Mouse (Mus musculus) liver, embryonic 13.5 days (tissue): ENCODE data around the gene Tmem119. TPM values are rescaled to one million over a fixed set of nuclear protein-coding genes. Genes with fewer than 3 reads are reported as not detected.

Experiments
- ATAC-seq: fragments of 200-750 bp; cut with Nextera tagmentation; 2 replicates; pipeline ENCODE4 v1.8.0; 2017; ENCODE audit warnings: low read depth, mild to moderate bottlenecking, moderate number of reproducible peaks, moderate library complexity
- DNase-seq: peaks from one replicate; pipeline ENCODE4 v3.0.0; 2022
- H3K27ac ChIP-seq: fragments of 300-500 bp; sonication (generic); 2 replicates; pipeline ENCODE4 v1.5.1; 2015; ENCODE audit warnings: moderate library complexity, mild to moderate bottlenecking, inconsistent platforms
- H3K27me3 ChIP-seq: fragments of 300-500 bp; sonication (generic); 2 replicates; pipeline ENCODE4 v1.6.1; 2015; ENCODE audit warnings: mild to moderate bottlenecking, inconsistent platforms
- H3K36me3 ChIP-seq: fragments of 300-500 bp; sonication (generic); 2 replicates; pipeline ENCODE4 v1.6.1; 2015; ENCODE audit warnings: mild to moderate bottlenecking, inconsistent platforms
- H3K4me1 ChIP-seq: fragments of 300-500 bp; sonication (generic); replicated peaks from 2 replicates; pipeline ENCODE4 v1.6.1; 2015; ENCODE audit warnings: inconsistent platforms
- H3K4me2 ChIP-seq: fragments of 300-500 bp; sonication (generic); 2 replicates; pipeline ENCODE4 v1.6.1; 2015; ENCODE audit warnings: inconsistent platforms, mild to moderate bottlenecking, moderate library complexity
- H3K4me3 ChIP-seq: fragments of 300-500 bp; sonication (generic); replicated peaks from 2 replicates; pipeline ENCODE4 v1.5.1; 2015; ENCODE audit warnings: mild to moderate bottlenecking, inconsistent platforms
- H3K9ac ChIP-seq: fragments of 300-500 bp; sonication (generic); 2 replicates; pipeline ENCODE4 v1.6.1; 2015; ENCODE audit warnings: mild to moderate bottlenecking, inconsistent platforms
- H3K9me3 ChIP-seq: fragments of 300-500 bp; sonication (generic); replicated peaks from 2 replicates; pipeline ENCODE4 v1.6.1; 2016; ENCODE audit warnings: inconsistent platforms
- WGBS: fragments of 180-500 bp; shearing (Covaris S2); methylation state at CpG from one replicate; pipeline ENCODE4 v1.1.7; 2015; ENCODE audit not compliant: insufficient replicate concordance; 5-methylcytosine and 5-hydroxymethylcytosine counted together
- polyA plus RNA-seq: library from polyadenylated mRNA; unstranded; fragments of >200 nt; fragmentation: Nextera tagmentation; extraction: Ambion mirVana; gene quantifications from 2 replicates; pipeline ENCODE4 v1.2.1, GENCODE M21; 2015

Tmem119 gene
- polyA plus RNA-seq, 1 experiment from 2014 or later = 3.8 TPM

DNA sequence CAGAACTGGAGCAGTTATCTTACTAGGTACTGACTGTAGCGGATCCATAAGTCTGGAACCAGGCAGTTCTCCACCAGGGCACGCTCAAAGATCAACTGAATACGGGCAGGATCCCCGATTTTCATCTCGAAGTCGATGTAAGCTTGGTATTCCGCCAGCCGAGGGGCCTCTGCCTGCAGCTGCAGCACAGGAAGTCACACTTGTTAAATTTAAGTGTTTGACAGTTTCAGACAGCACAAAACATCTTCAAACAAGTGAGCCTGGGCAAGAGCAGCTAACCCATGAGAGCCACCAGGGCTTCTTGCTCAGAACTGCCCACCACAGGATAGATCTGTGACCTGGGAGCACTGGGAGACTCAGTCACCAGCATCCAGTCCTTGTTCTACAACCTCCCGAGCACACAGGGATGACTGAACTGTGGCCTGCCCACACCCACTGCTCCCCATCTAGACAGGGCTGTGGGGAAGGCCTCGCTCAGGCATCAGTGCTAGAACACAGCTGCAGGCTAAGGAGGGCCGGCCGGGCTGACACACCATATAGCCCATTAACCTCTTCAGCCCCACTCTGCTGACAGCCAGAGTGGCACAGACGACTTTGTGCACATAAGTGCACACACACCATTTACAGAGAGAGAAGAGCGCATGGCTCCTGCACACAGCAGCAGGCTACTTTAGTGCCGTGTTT, 44.8 kb downstream of the Tmem119 start:
- H3K36me3 ChIP-seq = peaks cover 100% of the 10 kb centered on the region
- WGBS = 82% methylated on average over 15 of the region's 15 CpGs
- no peaks in the 10 kb centered on the region for H3K9me3 ChIP-seq
- no peaks in the 10 kb centered on the region for H3K27me3 ChIP-seq
- no peak overlapping the region for H3K4me3 ChIP-seq
- no peak overlapping the region for H3K9ac ChIP-seq
- no peaks in the 10 kb centered on the region for H3K4me1 ChIP-seq
- DNase-seq = no peak
- no peak overlapping the region for H3K27ac ChIP-seq
- no peak overlapping the region for H3K4me2 ChIP-seq
- no peak for ATAC-seq

DNA sequence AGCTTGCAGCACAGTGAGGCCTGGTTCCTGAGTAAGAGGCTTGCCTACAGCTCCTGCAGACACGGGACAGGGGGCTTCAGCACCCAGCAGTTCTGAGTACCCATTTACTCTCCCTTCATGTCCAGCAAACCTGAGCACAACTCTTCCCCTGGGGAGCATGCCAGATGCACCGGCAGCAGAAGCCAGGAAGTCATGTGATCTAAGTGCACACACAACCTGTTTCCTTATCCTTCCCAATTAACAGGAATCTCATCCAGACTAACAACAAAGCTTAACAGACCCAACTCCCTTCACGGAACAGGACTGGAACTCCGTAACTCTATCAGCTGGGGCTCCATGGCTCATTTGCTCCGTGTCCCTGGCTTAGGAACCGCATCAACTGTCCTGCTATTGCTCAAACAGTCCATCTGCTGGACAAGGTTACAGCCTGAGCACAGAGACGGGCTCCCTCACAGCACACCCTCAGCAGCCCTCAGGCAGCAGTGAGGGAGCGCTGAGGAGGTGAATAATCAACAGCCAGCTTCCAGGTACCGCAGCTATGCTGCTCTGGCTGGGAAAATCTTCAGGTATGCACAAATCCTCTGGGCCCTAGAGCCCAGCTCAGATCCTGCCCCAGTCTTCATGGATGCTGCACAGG, 48.7 kb downstream of the Tmem119 start:
- ATAC-seq (no peak), DNase-seq (no peak)
- Histone ChIP-seq H3K9ac (no peak overlapping the region), H3K27me3 (no peaks in the 10 kb centered on the region), H3K4me1 (no peaks in the 10 kb centered on the region), H3K4me2 (no peak overlapping the region), H3K36me3 (peaks cover 100% of the 10 kb centered on the region), H3K4me3 (no peak overlapping the region), H3K9me3 (no peaks in the 10 kb centered on the region), H3K27ac (no peak overlapping the region)
- 79% methylated on average over 9 of the region's 9 CpGs for WGBS

DNA sequence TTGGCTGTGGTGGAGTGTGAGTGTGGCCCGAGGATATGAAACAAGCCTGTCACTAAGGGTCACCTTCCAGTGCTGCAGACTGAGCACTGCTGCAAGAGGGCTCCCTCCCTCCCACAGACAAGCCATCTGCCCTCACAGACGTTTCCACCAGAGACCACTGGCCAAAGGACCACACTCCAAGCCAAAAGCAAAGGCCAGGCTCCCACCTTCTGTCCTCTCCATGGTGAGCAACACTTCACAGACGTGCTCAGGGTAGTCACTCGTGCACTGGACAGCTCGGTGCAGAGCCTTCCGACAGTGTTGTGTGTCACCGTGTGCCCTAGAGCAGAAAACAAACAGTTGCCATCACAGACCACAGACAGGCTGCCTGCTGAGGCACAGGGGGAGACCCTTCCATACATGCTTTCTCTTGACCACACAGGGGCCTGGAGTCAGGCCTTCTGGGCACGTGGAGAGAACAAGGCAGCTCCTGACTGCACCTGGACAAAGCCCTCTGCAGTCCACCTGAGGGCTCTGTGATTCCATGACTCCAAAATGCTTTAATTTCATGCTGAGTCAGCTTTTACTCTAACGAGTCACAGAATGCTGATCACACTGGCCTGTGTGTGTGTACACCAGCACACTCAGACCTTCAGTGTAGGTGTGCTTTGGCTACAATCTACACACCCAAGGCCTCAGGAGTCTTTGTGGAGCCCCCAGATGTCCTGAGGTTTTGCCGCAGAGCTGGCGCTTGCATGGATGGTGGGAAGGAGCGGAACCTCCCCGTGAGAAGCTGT, 51.6 kb downstream of the Tmem119 start:
- H3K27me3 ChIP-seq = no peaks in the 10 kb centered on the region
- no peak overlapping the region for H3K27ac ChIP-seq
- no peaks in the 10 kb centered on the region for H3K9me3 ChIP-seq
- H3K4me2 ChIP-seq = no peak overlapping the region
- H3K9ac ChIP-seq = no peak overlapping the region
- WGBS = 90% methylated on average over 13 of the region's 13 CpGs
- no peak overlapping the region for H3K4me3 ChIP-seq
- ATAC-seq (no peak), DNase-seq (no peak)
- peaks cover 100% of the 10 kb centered on the region for H3K36me3 ChIP-seq
- no peaks in the 10 kb centered on the region for H3K4me1 ChIP-seq

DNA sequence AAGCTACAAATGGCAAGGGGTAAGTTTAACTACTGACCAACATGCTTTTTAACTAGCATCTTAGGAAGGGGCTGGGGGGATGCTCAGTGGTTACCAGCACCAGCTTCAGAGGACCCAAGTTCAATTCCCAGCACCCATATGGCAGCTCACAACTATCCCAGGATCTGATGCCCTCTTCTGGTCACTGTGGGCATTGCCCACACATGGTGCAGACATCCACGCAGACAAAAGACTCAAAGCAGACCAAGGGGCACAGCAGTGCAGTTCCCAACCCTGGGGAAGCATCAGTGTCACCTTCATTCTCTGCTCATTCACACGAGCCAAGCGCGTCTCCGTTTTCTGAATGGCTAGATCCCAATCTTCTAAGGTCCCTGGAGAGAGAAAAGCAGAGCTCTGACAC, 52.7 kb downstream of the Tmem119 start:
- DNase-seq (no peak), ATAC-seq (no peak)
- peaks cover 100% of the 10 kb centered on the region for H3K36me3 ChIP-seq
- H3K9ac ChIP-seq = no peak overlapping the region
- no peaks in the 10 kb centered on the region for H3K27me3 ChIP-seq
- WGBS = 91% methylated on average over 5 of the region's 5 CpGs
- H3K9me3 ChIP-seq = no peaks in the 10 kb centered on the region
- no peaks in the 10 kb centered on the region for H3K4me1 ChIP-seq
- no peak overlapping the region for H3K4me3 ChIP-seq
- H3K4me2 ChIP-seq = no peak overlapping the region
- H3K27ac ChIP-seq = no peak overlapping the region

Other genes starting within 250 kb of the Tmem119 start
- 1.4 and 1.8 TPM in 2 replicates for gene Cmklr1, start 150.1 kb downstream of the Tmem119 start, polyA plus RNA-seq
- not detected in 2 replicates for gene 1700069L16Rik, start 75.7 kb downstream of the Tmem119 start, polyA plus RNA-seq
- gene Ficd, start 64.7 kb downstream of the Tmem119 start, polyA plus RNA-seq = 2.2 and 2.5 TPM in 2 replicates
- gene Sart3, start 28.0 kb downstream of the Tmem119 start, polyA plus RNA-seq = 21.2 and 24.2 TPM in 2 replicates
- gene Iscu, start 27.8 kb downstream of the Tmem119 start, polyA plus RNA-seq = 104 and 106 TPM in 2 replicates
- gene Selplg, start 32.1 kb upstream of the Tmem119 start, polyA plus RNA-seq = 10.1 and 11.6 TPM in 2 replicates
- 48.0 and 60.3 TPM in 2 replicates for gene Coro1c, start 108.2 kb upstream of the Tmem119 start, polyA plus RNA-seq
- 5.4 and 6.0 TPM in 2 replicates for gene Ssh1, start 193.4 kb upstream of the Tmem119 start, polyA plus RNA-seq
- not detected in 2 replicates for gene Dao, start 203.2 kb upstream of the Tmem119 start, polyA plus RNA-seq